Mouse (Mus musculus) skeletal muscle tissue, adult 2 months (tissue): Measurements from ENCODE around the gene Lrrc25.

Experiments
- DNase-seq: peaks from one replicate; pipeline ENCODE4 v3.0.0-alpha.2; 2012; ENCODE audit warnings: low read depth, low spot score

Lrrc25 gene

DNA sequence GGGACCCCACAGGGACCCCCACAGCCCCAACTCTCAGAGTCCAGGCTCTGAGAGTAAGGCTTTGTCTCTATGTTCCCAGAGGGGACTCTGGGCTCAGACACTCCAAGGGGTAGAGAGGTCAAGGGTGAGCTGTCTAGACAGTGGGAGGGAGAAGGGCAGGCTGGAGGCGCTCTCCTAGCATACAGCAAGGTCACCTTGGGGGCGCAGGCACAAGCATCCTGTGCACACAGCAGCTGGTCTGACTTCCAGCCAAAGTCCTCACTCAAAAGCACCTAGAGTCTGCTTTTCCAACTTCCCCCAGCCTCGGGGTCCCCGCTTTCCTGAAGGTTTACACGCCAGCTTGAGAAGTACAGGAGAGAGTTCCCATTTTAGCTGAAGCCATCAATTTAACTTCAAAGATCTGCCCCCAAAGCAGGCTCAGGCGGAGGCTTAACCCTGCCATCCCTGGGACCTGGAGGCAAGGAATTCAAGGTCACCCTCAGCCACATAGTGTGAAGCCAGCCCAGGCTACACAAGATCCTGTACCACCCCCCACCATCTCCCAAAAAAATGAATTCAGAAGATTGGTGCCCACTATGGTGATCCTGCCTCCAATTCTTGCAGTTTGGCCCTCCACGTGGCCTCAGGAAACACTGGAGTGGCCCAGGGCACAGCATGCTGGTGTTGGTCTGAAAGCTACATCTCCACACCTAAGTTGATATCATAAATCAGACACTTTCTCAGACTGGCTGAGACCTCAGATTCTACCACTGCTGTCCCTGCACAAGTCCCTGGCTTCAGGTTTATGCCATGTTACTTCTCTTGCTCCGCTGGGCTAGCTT is 31.6 kb downstream of the Lrrc25 start:
- no peak for DNase-seq

DNA sequence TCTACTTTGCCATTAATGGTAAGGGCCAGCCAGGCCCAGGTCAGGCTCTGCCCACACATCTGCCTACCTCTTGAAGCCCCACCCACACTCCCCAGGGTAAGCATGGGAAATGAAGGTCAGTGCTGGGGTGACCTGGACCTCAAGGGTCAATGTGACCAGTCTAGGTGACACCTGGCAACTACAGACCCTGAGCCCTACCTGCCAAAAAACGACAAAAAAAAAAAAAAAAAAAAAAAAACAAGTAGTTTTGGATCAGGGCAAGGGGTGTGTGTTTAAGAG is 32.1 kb downstream of the Lrrc25 start:
- no peak for DNase-seq

DNA sequence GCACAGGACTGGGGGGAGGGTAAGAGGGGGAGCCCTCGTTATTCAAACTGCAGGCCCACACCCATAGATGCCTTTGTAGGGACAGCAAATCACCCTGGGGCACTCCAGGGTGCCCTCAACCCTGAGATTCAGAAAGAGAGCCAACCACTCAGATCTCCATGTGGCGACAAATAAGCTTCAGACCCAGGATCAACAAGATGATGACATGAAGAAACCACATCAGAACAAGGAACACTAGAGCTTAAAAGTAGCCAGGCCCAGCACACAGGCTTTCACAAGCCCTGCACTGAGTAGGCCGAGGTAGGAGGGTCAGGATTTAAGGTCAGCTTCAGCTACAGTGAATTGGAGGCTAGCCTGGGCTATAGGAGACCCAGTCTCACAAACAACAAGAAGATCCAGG is 33.0 kb downstream of the Lrrc25 start:
- DNase-seq, result no peak

DNA sequence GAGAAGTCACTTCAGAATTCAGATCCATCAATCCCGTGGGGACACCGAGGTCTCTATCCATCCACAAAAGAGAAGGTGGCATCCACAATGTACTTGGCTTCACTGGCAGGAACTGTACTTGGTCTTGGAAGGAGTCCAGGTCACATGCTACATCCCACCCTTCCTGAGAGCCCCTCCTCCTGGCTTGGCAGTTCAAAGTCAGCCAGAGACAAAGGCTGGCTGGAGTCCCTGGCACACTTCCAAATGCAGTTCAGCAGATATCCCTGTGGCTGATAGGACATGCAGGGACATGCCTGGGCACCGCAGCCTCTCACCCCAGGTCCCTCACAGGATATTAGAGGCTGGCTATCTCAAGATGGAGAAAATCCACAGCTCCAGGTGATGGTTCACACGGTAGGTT is 33.4 kb downstream of the Lrrc25 start:
- peak; percentile 83 for DNase-seq

DNA sequence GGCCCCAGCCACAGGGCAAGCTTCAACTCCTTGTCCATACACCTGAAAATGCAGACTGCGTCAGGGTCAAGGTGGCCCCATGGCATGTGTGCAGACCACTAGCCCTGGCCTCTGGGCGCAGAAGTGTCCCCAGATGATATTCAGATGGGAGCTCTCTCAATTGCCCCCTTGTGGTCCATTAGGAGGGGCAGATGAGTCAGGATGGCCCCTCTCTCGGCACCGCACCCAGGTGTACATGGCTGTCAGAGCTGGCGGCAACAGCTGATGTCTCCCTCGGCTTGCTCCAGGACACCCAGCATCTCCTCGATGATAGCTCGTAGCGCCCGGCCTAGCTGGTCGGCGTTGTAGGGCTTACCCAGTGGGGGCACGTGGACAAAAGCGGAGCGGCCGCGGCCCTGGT is 34.4 kb downstream of the Lrrc25 start:
- no peak for DNase-seq

DNA sequence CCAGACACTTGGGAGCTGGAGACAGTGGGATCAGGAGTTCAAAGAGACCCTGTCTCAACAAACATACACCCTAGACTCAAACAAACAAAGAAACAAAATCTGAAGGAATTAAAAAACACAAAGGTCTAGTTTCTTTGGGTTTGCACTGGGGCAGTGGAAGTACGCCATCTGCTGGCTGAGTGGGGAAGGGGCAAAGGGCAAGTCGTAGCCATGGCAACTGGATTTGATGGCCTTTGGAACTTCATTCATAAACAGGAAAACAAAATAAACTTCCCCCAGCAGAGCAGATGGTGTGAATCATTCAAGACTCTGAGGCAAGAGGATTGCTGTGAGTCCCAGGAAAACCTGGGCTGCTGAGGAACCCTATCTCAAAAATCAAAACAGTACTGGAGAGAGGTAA is 37.3 kb downstream of the Lrrc25 start:
- DNase-seq, result no peak

DNA sequence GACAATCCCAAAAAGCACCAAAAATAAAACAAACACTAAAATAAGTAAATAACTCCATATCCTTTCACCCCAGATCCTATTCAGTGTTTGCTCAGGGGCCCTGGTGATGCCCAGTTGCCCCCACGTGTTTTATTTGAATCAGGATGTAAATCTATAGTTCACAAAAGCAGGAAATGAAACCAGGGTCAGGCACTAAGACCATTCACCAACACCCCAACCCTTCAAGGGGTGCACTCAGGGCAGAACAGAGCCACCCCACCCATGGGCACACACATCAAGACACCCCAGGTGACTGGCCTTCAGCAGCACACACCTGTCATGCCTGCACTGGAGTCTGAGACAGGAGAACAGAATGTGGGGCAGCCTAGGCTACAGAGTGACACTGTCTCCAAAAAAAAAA is 38.2 kb downstream of the Lrrc25 start:
- no peak for DNase-seq

DNA sequence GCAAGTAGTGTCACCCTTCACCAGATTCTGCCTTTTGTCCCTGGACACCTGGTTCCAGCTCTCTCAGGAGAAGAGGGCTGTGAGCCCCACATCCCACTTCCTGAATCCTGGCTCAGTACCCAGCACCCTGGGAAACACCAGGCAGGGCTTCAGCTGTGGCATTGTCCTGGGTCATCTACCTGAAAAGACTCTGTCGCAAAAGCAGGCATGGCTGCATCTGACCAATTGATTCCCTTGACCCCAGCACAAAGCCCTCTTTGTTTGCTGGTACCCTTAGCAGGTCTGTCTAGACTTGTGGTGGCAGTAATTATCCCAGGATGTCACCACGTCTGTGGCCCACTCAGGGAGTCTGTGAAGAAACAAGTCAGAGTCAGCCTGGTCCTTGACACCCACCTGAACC is 39.5 kb downstream of the Lrrc25 start:
- no peak for DNase-seq

DNA sequence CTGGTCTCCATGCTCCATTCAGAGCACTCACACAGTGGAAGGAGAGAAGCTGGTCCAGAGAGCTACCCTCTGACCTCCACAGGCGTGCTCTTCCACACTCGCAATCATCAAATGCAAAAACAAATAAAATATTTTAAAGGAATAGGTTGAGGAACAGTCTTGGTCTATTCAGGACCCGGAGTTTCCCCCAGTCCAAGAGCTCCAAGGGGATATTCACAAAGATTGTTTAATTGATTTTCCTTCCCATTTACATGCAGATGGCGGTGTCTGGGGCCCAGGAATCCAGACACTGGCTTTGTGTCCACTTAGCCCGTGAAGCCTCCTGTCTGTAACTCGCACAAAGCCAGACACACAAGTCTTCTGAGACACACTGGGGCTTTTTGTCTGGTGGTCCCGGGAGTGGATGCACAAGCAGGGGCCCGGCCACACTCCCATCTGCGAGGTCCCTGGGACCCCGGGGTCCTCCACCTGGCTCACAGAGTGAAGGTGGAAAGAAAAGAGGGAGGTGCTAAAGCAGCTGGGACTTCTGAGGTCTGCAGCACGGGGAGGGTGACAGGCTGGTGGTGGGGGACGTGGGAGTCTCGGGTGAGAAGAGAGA is 40.3 kb downstream of the Lrrc25 start:
- DNase-seq, result no peak

DNA sequence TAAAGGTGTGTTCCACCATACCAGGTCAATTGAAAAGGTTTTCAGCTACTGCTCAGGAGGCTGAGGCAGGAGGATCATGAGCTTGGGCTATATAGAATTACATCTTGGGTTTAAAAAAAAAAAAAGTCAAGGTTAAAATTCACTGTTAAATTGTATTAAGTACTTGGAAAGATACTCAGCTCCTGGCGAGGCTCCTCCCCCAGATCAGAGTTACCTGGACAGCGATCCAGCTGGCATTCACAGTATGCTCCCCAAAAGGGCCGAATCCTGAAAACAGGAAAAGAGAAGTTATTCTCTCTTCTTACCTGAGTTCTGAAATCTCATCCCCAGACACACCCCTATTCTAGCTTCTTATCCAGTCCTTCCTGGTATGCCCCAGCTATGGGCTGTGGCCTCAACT is 41.3 kb downstream of the Lrrc25 start:
- no peak for DNase-seq

DNA sequence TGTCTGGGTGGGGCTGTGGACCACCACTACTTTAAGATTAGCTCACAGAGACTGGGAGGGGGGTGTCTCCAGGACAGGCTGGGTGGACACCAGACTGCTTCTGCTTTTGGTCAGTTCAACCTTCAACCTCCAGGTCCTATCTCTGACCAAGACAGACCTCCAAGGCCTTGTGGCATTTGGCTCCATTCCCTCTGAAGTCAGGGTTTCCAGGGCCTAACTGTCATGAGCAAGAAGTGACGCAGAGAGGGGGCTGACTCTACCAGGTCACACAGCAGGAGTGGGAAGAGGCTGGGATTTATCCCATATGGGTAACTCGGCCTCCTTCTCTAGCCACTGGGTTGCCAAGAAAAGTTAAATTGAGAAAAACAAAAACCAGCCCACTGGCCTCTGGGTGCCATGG is 41.8 kb downstream of the Lrrc25 start:
- no peak for DNase-seq

DNA sequence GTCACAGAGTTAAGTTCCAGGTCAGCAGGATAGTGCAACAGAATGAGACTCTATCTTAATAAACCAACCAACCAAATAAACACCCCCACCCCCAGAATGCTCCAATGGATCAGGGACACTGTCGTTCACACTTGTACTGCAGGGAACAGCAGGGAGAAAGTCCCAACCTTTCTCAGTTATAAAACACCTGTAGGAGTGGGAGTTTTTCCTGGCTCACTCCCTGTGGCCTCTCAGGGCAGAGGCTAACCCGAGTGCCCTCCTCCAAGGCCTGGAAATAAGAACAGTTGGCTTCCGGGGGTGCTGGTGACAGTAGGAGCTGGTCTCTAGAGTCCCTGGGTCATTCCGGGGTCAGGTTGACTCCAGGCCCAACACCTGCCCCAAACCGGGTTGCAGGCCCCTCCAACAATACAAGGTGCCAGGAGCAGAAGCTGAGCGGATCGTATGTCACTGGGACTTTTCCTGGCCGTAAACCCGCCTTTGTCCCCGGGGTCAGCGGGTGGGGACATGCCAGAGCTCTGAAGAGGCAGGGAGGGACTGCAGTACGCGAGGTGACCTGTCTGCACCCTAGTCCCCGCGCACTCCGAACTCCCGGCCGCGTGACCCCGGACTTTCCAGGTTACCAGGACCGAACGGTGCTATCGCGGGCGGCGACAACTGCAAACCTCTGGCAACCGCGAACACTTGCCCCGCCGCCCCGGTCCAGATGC is 43.1 kb downstream of the Lrrc25 start:
- peak; percentile 34 for DNase-seq

DNA sequence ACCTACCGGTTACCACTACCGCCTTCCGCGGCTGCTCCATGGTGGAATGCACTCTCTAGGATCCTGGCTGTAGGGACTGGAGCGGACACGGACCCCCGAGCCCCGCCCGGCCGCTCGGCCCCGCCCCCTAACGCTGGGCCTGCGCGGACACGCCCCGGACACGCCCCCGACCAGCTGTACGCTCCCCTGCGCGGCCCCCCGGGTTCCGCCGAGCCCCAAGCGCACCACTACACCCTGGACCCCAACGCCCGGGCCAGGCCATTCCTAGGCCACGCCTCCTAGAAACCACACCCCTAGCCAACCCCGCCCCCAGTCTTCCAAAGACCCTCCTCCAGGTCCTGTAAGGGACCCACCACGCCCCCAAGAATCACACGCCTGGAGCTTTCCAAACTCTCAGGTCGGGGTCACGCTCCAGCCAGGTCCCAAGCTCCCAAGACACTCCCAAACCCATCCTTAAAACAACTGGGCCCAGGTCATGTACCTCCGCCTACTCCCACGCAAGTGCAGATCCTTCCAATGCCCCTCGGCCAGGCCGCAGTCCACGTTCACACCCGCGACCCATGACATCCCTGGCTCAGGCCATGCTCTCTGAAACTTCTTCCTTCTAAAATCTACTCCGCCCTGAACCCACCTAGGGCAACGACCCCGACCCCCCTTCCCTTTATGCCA is 43.8 kb downstream of the Lrrc25 start:
- peak; percentile 78 for DNase-seq

DNA sequence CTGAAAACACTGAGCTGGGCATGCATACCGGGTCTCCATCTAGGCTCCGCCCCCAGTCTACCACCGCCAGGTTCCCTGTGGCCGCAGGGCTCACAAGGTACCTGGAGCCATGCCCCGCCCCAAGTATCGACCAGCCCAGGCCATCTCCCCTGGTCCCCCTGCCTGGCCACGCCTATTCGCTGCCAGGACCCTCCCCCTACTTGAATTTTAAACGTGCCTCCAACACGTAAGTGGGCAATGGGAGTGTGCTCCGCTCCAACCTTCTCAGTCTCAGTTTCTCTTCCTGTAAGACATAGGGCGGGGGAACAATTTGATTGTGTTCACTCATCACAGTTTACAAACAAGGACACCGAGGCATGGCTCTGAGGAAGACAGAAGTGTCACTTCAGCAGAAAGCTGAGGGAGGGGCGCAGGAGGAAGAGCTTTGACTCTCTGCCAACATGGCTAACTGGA is 44.3 kb downstream of the Lrrc25 start, which contains the start of gene Pgpep1:
Gene Pgpep1 (minus strand): TSS at position 116 of the 453 bp plus-strand sequence.
- DNase-seq, result no peak

DNA sequence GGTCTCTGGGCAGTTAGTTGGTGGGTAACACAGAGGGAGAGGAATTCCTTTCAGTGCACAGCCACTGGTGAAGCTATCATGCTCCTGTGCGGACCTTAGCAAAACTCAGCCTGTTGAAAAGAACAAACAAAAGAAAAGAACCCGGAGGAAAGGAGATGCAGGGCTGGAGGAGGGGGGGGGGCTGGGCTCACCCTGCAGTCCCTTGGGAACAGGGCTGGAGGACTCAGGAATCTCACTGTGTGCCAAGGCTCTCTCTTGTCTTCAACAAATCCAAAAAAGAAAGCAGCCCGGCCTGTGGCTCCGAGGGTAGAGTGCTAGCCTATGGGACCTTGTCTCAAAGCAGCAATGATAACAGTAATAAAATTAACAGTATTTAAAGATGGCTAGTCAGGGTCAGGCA is 47.7 kb downstream of the Lrrc25 start:
- no peak for DNase-seq

DNA sequence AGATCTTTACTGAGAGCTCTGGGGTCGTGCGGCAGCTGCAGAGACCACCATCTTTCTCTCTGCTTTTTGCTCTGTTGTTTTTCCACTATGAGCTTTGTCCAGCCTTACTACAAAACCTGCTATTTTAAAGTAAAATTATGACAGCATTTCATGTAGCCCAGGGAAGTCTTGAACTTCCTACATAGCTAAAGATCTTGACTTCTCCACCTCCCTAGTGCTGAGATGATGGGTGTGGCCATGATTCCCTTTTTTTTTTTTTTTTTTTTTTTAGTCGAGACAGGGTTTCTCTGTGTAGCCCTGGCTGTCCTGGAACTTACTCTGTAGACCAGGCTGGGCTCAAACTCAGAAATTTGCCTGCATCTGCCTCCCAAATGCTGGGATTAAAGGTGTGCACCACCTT is 48.7 kb downstream of the Lrrc25 start:
- DNase-seq, result no peak

DNA sequence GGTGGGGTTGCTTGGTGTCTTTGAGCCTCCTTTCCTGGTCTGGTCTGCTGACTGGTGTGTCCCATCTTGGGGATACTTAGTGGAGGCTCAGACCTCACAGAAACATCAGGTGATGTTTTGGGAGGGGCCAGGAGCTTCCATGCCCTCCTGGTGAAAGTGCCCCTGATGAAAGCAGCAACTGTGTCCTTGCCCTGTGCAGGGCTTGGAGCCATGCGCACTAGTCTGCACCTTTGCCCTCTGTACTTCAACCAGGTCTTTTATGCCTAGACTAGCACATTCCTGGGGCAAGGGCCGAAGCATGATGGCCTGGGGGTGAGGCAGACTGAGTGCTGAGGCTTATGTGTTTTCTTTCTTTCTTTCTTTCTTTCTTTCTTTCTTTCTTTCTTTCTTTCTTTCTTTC is 49.6 kb downstream of the Lrrc25 start:
- DNase-seq, result no peak

DNA sequence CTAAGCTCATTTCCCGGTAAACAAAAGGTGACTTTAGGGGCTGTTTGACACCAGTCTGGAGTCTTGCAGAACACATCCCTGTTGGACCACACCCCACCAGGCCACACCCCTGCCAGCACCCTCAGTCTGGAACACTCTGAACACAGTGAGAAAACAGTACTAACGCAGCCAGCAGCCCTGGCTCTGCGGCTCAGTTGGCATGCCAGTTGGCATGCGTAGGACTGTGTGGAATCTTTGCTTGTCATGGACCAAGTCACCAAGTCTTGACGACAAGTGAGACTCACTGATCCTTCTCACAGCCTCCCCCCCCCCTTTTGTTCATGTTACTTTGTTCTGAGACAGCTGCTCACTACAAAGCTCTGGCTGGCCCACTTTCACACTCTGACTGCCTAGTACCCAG is 51.1 kb downstream of the Lrrc25 start:
- DNase-seq, result peak; percentile 71
